Mouse (Mus musculus) skeletal muscle tissue, adult 2 months (tissue): Measurements from ENCODE around the gene Slc51b.
A peak's percentile ranks its signal among the peaks of the same experiment; 100 is the strongest.

ENCODE experiments used
- DNase-seq: peaks from one replicate; pipeline ENCODE4 v3.0.0-alpha.2; 2012; ENCODE audit warnings: low read depth, low spot score

The Slc51b gene

GRCm38 (mm10) chr9:65422760-65423501, at the start of gene Slc51b:
Gene Slc51b, minus strand, starts transcription at chr9:65422955.
- no peak for DNase-seq

GRCm38 (mm10) chr9:65467686-65468085, 44.9 kb upstream of the Slc51b start:
- DNase-seq: no peak

GRCm38 (mm10) chr9:65465241-65465640, 42.5 kb upstream of the Slc51b start:
- no peak for DNase-seq

GRCm38 (mm10) chr9:65464161-65464560, 41.4 kb upstream of the Slc51b start:
- DNase-seq: peak; percentile 25

- peak; percentile 21 for DNase-seq
These were observed 39.8 kb upstream of the Slc51b start for GRCm38 (mm10) chr9:65462544-65462943.

GRCm38 (mm10) chr9:65460732-65461442, 38.1 kb upstream of the Slc51b start, which contains the start of gene Spg21:
Gene Spg21, plus strand, starts transcription at chr9:65460947.
- DNase-seq: peak; percentile 89

GRCm38 (mm10) chr9:65460198-65460597, 37.4 kb upstream of the Slc51b start:
- no peak for DNase-seq

GRCm38 (mm10) chr9:65458975-65459374, 36.2 kb upstream of the Slc51b start:
- no peak for DNase-seq

GRCm38 (mm10) chr9:65447951-65448350, 25.2 kb upstream of the Slc51b start:
- DNase-seq: no peak

GRCm38 (mm10) chr9:65444692-65445091, 21.9 kb upstream of the Slc51b start:
- DNase-seq: no peak

GRCm38 (mm10) chr9:65435671-65436301, 13.0 kb upstream of the Slc51b start, which contains the start of gene Mtfmt:
Gene Mtfmt, plus strand, starts transcription at chr9:65435782.
- DNase-seq: peak; percentile 84

- no peak for DNase-seq
These were observed 12.5 kb upstream of the Slc51b start for GRCm38 (mm10) chr9:65435211-65435610.

- no peak for DNase-seq
These were observed 11.4 kb upstream of the Slc51b start for GRCm38 (mm10) chr9:65434140-65434539.

- DNase-seq: peak; percentile 74
These were observed 9.5 kb upstream of the Slc51b start for GRCm38 (mm10) chr9:65432236-65432635.

- DNase-seq: no peak
These were observed 8.2 kb upstream of the Slc51b start for GRCm38 (mm10) chr9:65430921-65431320.

- no peak for DNase-seq
These were observed 7.6 kb upstream of the Slc51b start for GRCm38 (mm10) chr9:65430401-65430800.

- no peak for DNase-seq
These were observed 5.2 kb upstream of the Slc51b start for GRCm38 (mm10) chr9:65428003-65428402.

- no peak for DNase-seq
These were observed 4.8 kb upstream of the Slc51b start for GRCm38 (mm10) chr9:65427511-65427910.

- no peak for DNase-seq
These were observed 1.6 kb upstream of the Slc51b start for GRCm38 (mm10) chr9:65424393-65424792.

GRCm38 (mm10) chr9:65419633-65420032, 3.1 kb downstream of the Slc51b start:
- no peak for DNase-seq

- DNase-seq: no peak
These were observed 5.0 kb downstream of the Slc51b start for GRCm38 (mm10) chr9:65417738-65418137.

GRCm38 (mm10) chr9:65411326-65411725, 11.4 kb downstream of the Slc51b start:
- DNase-seq: no peak
